Mouse (Mus musculus) neural tube, embryonic 15.5 days (tissue): ENCODE measurements at regions not wholly inside any gene's neighbourhood (a gene's known extent, or its start where the extent isn't known, plus 50 kb on each side); places are given as distances from the start of the nearest gene placed in this dataset.
"Not testable (repeated sequence)": the region's sequence is repeated elsewhere in the genome, so short reads cannot be mapped to it uniquely, and the experiment has no call there.

Experiments
- ATAC-seq: fragments of 200-750 bp; cut with Nextera tagmentation; 2 replicates; pipeline ENCODE4 v1.8.0; 2017; ENCODE audit warnings: mild to moderate bottlenecking, moderate TSS enrichment, moderate library complexity; ENCODE audit not compliant: low FRiP score
- H3K27ac ChIP-seq: fragments of 300-500 bp; sonication (generic); replicated peaks from 2 replicates; pipeline ENCODE4 v1.5.1; 2015; ENCODE audit warnings: mild to moderate bottlenecking, inconsistent platforms
- H3K27me3 ChIP-seq: fragments of 300-500 bp; sonication (generic); replicated peaks from 2 replicates; pipeline ENCODE4 v1.6.1; 2015; ENCODE audit warnings: inconsistent platforms
- H3K36me3 ChIP-seq: fragments of 300-500 bp; sonication (generic); 2 replicates; pipeline ENCODE4 v1.6.1; 2015; ENCODE audit warnings: inconsistent platforms
- H3K4me1 ChIP-seq: fragments of 300-500 bp; sonication (generic); 2 replicates; pipeline ENCODE4 v1.6.1; 2015; ENCODE audit warnings: inconsistent platforms
- H3K4me2 ChIP-seq: fragments of 300-500 bp; sonication (generic); 2 replicates; pipeline ENCODE4 v1.6.1; 2015; ENCODE audit warnings: inconsistent platforms, mild to moderate bottlenecking, moderate library complexity
- H3K4me3 ChIP-seq: fragments of 300-500 bp; sonication (generic); replicated peaks from 2 replicates; pipeline ENCODE4 v1.5.1; 2015; ENCODE audit warnings: mild to moderate bottlenecking, inconsistent platforms
- H3K9ac ChIP-seq: fragments of 300-500 bp; sonication (generic); replicated peaks from 2 replicates; pipeline ENCODE4 v1.6.1; 2015; ENCODE audit warnings: mild to moderate bottlenecking, inconsistent platforms
- H3K9me3 ChIP-seq: fragments of 300-500 bp; sonication (generic); replicated peaks from 2 replicates; pipeline ENCODE4 v1.6.1; 2016; ENCODE audit warnings: inconsistent platforms
- WGBS: fragments of 180-500 bp; shearing (Covaris S2); methylation state at CpG from one replicate; pipeline ENCODE4 v1.1.7; 2015; ENCODE audit warnings: mixed read lengths; 5-methylcytosine and 5-hydroxymethylcytosine counted together

DNA sequence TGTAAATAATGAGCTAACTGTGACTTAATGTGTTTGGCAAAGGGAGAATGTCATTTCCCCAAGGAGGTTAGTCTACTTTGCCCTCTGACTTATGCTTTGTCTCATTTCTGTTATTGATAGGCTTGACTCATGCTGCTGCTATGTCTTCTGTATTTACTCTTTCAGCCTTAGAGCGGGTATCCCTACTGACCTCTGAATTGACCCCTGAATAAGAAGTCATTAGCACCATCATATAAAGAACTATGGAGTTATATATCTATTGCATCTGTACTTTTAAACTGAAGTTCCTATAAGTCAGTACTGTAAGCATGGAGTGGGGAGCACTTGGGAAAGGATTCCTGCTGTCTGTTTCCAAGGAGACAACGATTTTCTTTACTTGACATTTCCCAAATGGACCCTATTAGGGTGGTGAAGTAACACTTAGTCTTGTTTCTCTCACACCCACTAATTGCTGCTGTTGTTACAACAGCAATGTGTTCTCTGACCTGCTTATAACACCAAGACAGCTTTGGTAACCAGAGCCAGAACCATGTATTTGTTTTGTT lies 75.3 kb upstream of the Cwc22 start:
- WGBS: 46% methylated on average over 2 of the region's 2 CpGs
- no peaks in the 10 kb centered on the region for H3K27me3 ChIP-seq
- H3K9ac ChIP-seq: no peak overlapping the region
- no peak overlapping the region for H3K4me3 ChIP-seq
- H3K36me3 ChIP-seq: no peaks in the 10 kb centered on the region
- ATAC-seq: no peak; the same call in 1 of the 2 replicates
- no peak overlapping the region for H3K27ac ChIP-seq
- no peaks in the 10 kb centered on the region for H3K4me1 ChIP-seq
- H3K4me2 ChIP-seq: no peak overlapping the region
- H3K9me3 ChIP-seq: no peaks in the 10 kb centered on the region

DNA sequence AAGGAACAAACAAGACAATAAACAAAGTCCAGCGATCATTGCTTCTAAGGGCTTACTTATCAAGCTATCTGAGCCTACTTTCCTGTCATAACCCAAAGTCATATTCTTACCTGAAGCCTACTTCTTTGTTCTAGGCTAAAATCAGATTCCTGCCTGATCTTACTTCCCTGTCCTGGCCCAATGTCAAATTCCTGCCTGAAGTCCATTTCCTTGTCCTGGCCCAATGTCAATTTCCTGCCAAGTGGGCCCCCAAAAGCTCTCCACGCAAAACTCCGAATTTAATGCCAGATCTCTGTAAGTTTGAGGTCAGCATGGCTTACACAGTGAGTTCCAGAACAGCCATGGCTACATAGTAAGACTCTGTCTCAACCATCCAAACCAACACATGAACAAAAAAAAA lies 74.3 kb upstream of the Cwc22 start:
- no peak overlapping the region for H3K4me2 ChIP-seq
- 96% methylated on average over 3 of the region's 3 CpGs for WGBS
- H3K4me1 ChIP-seq: no peaks in the 10 kb centered on the region
- H3K9ac ChIP-seq: no peak overlapping the region
- H3K4me3 ChIP-seq: no peak overlapping the region
- no peak overlapping the region for H3K27ac ChIP-seq
- H3K27me3 ChIP-seq: no peaks in the 10 kb centered on the region
- no peak for ATAC-seq
- H3K9me3 ChIP-seq: no peaks in the 10 kb centered on the region
- no peaks in the 10 kb centered on the region for H3K36me3 ChIP-seq

DNA sequence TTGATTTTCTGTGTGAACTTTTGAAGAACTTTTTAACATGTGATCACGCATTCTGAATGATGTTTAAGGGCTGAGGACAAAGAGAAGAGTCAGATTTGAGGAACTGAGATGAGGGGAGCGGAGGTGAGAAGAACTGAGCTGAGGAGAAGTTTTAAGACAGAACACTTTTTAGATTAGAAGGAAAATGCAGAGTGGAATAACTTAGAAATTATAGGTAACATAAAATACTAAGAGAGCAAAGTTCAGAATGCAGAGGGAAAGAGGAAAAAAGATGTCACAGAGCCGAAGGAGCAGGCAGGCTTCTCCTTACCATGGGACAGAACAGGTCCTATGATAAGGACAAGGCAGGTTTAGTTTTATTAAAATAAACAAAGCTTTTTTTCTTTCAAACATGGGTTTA lies 73.7 kb upstream of the Cwc22 start:
- Histone ChIP-seq H3K9ac (no peak overlapping the region), H3K4me2 (no peak overlapping the region), H3K27me3 (no peaks in the 10 kb centered on the region), H3K27ac (no peak overlapping the region), H3K4me1 (no peaks in the 10 kb centered on the region), H3K4me3 (no peak overlapping the region), H3K36me3 (no peaks in the 10 kb centered on the region), H3K9me3 (no peaks in the 10 kb centered on the region)
- WGBS: 94% methylated on average over 3 of the region's 3 CpGs
- no peak for ATAC-seq

DNA sequence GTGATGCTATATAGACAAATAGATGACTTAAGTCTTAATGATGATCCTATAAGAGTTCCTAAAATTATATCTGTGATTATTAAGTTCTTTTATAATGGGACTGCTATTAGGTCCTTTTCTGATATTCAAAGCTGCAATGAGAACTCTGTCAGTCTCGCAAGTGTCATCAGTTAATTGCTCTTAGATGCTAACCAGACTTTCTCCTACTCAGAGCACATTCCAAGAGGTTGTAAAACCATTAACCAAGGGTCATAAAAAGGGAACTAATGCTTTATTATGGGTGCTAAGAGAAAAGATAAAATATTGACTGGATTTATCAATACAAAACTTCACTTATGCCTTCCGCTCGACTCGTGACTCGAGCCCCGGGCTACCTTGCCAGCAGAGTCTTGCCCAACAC lies 66.3 kb upstream of the Cwc22 start:
- H3K36me3 ChIP-seq, H3K9me3 ChIP-seq, H3K27me3 ChIP-seq, H3K27ac ChIP-seq, H3K4me1 ChIP-seq, H3K4me3 ChIP-seq, ATAC-seq, H3K4me2 ChIP-seq, H3K9ac ChIP-seq: not testable (repeated sequence)
- WGBS: 87% methylated on average over 6 of the region's 6 CpGs

DNA sequence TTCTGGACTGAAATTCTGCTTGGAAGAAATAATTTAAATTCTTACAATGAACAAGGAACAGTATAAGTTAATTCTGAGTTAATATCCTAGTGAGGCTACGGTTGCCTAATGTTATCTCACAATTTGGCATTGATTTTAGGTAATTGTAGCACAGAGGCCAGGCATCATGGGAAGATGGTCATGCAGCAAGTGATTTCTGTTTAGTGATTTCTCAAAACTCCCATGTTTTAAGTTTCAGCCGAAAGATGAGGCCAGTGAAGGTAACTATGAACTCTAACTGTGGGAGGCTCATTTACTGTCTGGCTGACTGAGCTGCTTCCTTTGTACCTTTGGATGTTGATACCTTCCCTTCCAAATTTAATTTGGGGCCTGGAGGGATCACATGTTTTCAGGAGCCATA lies 65.6 kb upstream of the Cwc22 start:
- no peaks in the 10 kb centered on the region for H3K4me1 ChIP-seq

DNA sequence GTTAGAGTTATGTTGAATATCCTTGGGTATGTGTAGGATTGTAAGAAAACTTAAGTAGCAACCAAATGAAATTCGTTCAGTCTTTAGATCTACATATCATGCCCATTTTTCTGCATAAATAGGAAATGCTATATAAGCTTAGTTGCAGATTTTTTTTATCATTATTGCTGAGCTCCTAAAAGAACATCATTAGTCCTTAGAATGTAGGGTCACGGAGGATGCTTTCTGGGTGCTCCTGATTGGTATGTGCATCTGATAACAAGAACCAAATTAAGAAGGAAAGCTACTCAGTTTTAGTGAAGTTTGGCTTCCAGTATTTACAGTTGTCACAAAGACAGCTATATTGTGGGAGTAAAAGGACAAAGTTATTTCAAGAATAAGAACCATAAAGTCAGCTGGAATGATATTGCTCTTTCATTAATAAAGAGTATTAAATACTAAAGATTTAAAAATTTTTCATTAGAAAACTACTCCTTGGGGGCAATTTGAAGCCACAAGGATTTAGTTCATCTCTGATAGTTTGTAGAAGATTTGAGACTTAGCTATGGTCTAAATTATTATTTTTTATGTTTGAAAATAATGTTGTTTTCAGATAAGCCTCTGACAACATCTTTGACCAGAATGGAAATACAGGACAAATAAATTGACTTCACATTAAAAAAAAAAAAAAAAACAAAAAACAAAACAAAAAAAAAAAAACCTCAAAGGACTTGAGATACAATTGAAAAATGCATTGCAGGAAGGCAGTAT lies 65.1 kb upstream of the Cwc22 start:
- no peaks in the 10 kb centered on the region for H3K4me1 ChIP-seq
- ATAC-seq: no peak
- H3K27me3 ChIP-seq: no peaks in the 10 kb centered on the region
- H3K4me3 ChIP-seq: no peak overlapping the region
- no peaks in the 10 kb centered on the region for H3K36me3 ChIP-seq
- H3K9ac ChIP-seq: no peak overlapping the region
- H3K9me3 ChIP-seq: no peaks in the 10 kb centered on the region
- 76% methylated on average over 2 of the region's 2 CpGs for WGBS
- H3K27ac ChIP-seq: no peak overlapping the region
- H3K4me2 ChIP-seq: no peak overlapping the region

More for the DNA sequence above, 65.6 kb upstream of the Cwc22 start:
- Histone ChIP-seq H3K4me3 (no peak overlapping the region), H3K27ac (no peak overlapping the region), H3K36me3 (no peaks in the 10 kb centered on the region), H3K9me3 (no peaks in the 10 kb centered on the region), H3K27me3 (no peaks in the 10 kb centered on the region), H3K9ac (no peak overlapping the region), H3K4me2 (no peak overlapping the region)
- WGBS: 89% methylated on average over 2 of the region's 2 CpGs
- ATAC-seq: no peak

DNA sequence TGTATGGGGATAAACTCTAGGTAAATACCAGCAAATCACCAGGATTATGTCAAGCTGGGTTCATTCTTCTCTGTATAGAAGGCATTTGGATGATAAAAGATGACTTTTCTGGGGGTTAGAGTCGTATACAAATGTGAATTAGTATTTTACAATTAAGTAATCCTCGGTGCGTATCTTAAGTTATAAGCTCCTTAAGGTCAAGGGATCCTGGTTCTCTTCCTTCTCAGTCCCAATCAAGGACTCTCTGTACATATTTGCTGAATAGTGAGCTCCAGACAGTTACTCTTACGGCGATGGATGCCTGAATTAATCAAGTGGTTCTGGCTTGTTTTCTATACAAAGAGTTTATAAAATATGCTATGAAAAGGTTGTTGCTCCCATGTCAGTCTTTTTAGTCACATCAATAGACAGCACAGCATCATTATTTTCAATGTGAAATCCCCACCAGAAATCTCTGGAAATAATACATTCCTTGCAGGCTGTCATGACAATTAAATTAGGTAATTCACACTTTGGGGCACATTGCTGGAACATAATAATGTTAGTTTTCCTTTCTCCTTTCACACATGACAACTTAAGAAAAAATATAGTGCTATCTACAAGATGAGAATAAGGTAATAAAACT lies 64.0 kb upstream of the Cwc22 start:
- Histone ChIP-seq H3K4me3 (no peak overlapping the region), H3K27me3 (no peaks in the 10 kb centered on the region), H3K9ac (no peak overlapping the region), H3K4me1 (no peaks in the 10 kb centered on the region), H3K27ac (no peak overlapping the region), H3K4me2 (no peak overlapping the region), H3K9me3 (no peaks in the 10 kb centered on the region), H3K36me3 (no peaks in the 10 kb centered on the region)
- WGBS: 77% methylated on average over 5 of the region's 5 CpGs
- no peak for ATAC-seq

DNA sequence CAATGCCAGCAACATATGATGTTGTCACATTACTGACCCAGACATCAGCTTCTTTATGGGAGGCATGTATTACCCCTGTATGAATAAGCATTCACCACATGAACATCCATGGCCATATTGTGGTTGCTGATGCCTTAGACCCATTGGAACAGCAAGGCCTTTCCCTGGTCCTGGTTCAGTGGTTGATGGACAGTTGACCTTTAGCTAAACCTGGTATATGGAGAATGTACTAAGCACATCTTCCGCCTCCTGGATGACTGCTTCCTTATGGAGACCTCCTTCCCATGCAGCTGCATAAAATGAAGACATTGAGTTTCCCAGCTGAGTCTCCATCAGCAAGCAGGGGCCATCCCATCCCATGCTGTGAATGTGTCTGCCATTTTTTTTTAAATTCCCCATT lies 61.9 kb upstream of the Cwc22 start:
- 96% methylated on average over 1 of the region's 1 CpGs for WGBS

DNA sequence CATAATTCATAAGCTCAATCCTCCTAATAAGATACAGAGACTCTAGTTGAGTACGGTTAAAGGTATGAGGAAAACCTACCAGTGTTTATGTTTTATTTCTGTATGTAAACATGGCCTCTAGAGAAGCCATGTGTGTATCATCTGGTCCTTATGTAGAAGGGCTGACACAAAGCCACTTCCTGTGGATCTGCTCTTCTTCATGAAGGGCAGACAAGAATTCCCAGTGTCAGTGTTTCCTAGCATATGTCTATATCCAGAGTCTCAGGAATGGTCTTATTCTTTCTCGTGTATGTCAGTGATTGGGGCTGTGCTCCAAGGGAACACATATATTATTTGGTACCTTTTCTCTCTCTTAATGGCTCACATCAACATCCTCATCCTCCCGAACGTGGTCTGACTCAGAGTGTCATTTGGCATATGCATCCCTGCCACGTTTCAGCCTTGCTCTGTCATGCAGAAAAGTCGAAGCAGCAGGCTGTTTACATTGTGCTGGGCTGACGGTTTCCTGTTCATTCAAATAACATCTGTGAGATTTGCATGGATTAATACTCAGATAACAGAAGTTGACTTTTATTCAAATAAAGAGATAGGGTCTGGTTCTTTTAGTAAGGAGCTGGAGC lies 59.3 kb upstream of the Cwc22 start:
- H3K27ac ChIP-seq: no peak overlapping the region
- no peaks in the 10 kb centered on the region for H3K4me1 ChIP-seq
- H3K36me3 ChIP-seq: no peaks in the 10 kb centered on the region
- H3K4me2 ChIP-seq: no peak overlapping the region
- H3K4me3 ChIP-seq: no peak overlapping the region
- no peak for ATAC-seq
- H3K27me3 ChIP-seq: no peaks in the 10 kb centered on the region
- WGBS: 57% methylated on average over 7 of the region's 7 CpGs
- no peak overlapping the region for H3K9ac ChIP-seq
- no peaks in the 10 kb centered on the region for H3K9me3 ChIP-seq

More for the DNA sequence above, 61.9 kb upstream of the Cwc22 start:
- Histone ChIP-seq H3K4me1 (no peaks in the 10 kb centered on the region), H3K9me3 (no peaks in the 10 kb centered on the region), H3K9ac (no peak overlapping the region), H3K4me3 (no peak overlapping the region), H3K4me2 (no peak overlapping the region), H3K36me3 (no peaks in the 10 kb centered on the region), H3K27me3 (no peaks in the 10 kb centered on the region), H3K27ac (no peak overlapping the region)
- no peak for ATAC-seq

DNA sequence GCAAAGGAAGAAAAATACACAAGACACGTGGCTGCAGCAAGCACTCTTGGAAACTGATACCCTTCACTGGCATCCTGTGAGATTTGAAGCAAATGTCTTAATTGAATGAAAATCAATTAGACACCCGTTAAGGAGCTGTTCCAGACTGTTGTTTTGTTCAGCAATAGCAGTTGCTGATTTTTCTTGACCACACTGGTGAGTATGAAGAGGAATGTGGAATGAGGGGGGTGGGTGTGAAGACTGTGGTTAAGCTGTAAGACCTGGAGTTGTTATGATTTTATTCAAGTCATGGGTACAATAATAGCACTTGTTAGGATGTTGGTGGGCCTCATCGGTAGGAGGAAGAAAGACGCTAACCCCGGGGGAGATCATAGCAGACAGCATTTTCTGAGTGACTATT lies 58.3 kb upstream of the Cwc22 start:
- no peaks in the 10 kb centered on the region for H3K36me3 ChIP-seq
- no peak overlapping the region for H3K27ac ChIP-seq
- no peak for ATAC-seq
- no peak overlapping the region for H3K4me3 ChIP-seq
- H3K4me2 ChIP-seq: no peak overlapping the region
- no peaks in the 10 kb centered on the region for H3K27me3 ChIP-seq
- H3K9me3 ChIP-seq: no peaks in the 10 kb centered on the region
- H3K9ac ChIP-seq: no peak overlapping the region
- WGBS: 79% methylated on average over 5 of the region's 5 CpGs
- H3K4me1 ChIP-seq: no peaks in the 10 kb centered on the region
